Mouse (Mus musculus) lung, embryonic 14.5 days (tissue): ENCODE measurements around the gene Mid1. TPM values are rescaled to one million over a fixed set of nuclear protein-coding genes. Genes with fewer than 3 reads are reported as not detected.
"Not testable (repeated sequence)": the region's sequence is repeated elsewhere in the genome, so short reads cannot be mapped to it uniquely, and the experiment has no call there.

Source experiments
- ATAC-seq: fragments of 200-750 bp; cut with Nextera tagmentation; 2 replicates; pipeline ENCODE4 v1.8.0; 2017; ENCODE audit warnings: mild to moderate bottlenecking, moderate TSS enrichment, moderate library complexity; ENCODE audit not compliant: insufficient read depth
- DNase-seq: peaks from one replicate; pipeline ENCODE4 v3.0.0-alpha.2; 2015
- H3K27ac ChIP-seq: fragments of 300-500 bp; sonication (generic); 2 replicates; pipeline ENCODE4 v1.5.1; 2014; ENCODE audit warnings: low read depth, mild to moderate bottlenecking, moderate library complexity
- H3K27me3 ChIP-seq: fragments of 300-500 bp; sonication (generic); 2 replicates; pipeline ENCODE4 v1.6.1; 2014; ENCODE audit warnings: low read length, control low read depth; ENCODE audit not compliant: insufficient read depth
- H3K36me3 ChIP-seq: fragments of 300-500 bp; sonication (generic); 2 replicates; pipeline ENCODE4 v1.6.1; 2014; ENCODE audit warnings: control low read depth; ENCODE audit not compliant: insufficient read depth
- H3K4me1 ChIP-seq: fragments of 300-500 bp; sonication (generic); 2 replicates; pipeline ENCODE4 v1.6.1; 2014; ENCODE audit warnings: antibody characterized with exemption, control low read depth; ENCODE audit not compliant: insufficient read depth
- H3K4me2 ChIP-seq: fragments of 300-500 bp; sonication (generic); 2 replicates; pipeline ENCODE4 v1.6.1; 2014; ENCODE audit warnings: mild to moderate bottlenecking
- H3K4me3 ChIP-seq: fragments of 300-500 bp; sonication (generic); 2 replicates; pipeline ENCODE4 v1.5.1; 2014; ENCODE audit warnings: low read depth, low read length
- H3K9ac ChIP-seq: fragments of 300-500 bp; sonication (generic); 2 replicates; pipeline ENCODE4 v1.6.1; 2014
- H3K9me3 ChIP-seq: fragments of 300-500 bp; sonication (generic); 2 replicates; pipeline ENCODE4 v1.6.1; 2016; ENCODE audit warnings: low read depth, low read length, control low read depth
- WGBS: fragments of 180-500 bp; shearing (Covaris S2); extraction: QIAGEN DNeasy Blood & Tissue Kit; methylation state at CpG from one replicate; pipeline ENCODE4 v1.1.7; 2014; 5-methylcytosine and 5-hydroxymethylcytosine counted together
- polyA plus RNA-seq: library from polyadenylated mRNA; unstranded; fragments of >200 nt; fragmentation: Nextera tagmentation; extraction: Ambion mirVana; gene quantifications from 2 replicates; pipeline ENCODE4 v1.2.1, GENCODE M21; 2014

The Mid1 gene
- polyA plus RNA-seq, 1 experiment from 2014 or later = 9.5 TPM

DNA sequence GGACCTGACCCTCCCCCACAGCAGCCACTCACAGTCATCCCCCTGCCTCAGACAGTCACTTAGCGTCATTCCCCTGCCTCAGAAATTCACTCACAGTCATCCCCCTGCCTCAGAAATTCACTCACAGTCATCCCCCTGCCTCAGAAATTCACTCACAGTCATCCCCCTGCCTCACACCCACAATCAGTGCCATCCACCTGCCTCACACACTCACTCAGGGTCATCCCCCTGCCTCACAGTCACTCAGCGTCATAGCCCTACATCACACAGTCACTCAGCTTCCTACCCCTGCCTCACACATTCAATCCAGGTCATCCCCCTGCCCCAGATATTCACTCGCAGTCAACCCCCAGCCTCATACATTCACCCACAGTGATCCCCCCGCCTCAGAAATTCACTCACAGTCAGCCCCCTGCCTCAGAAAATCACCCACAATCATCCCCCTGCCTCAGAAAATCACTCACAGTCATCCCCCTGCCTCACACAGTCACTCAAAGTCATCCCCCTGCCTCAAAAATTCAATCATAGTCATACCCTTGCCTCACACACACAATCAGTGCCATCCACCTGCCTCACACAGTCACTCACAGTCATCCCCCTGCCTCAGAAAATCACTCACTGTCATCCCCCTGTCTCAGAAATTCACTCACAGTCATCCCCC, 313.7 kb downstream of the Mid1 start:
- not testable (repeated sequence) for H3K9ac ChIP-seq, H3K4me1 ChIP-seq, H3K36me3 ChIP-seq, H3K27ac ChIP-seq
- Histone ChIP-seq H3K4me3 (peak overlapping the region; percentile 51; the same call in 1 of the 2 replicates), H3K9me3 (peaks cover 49% of the 10 kb centered on the region), H3K4me2 (peak overlapping the region; percentile 99), H3K27me3 (peaks cover 12% of the 10 kb centered on the region)
- peak; percentile 0 for DNase-seq
- peak; percentile 19; the same call in 1 of the 2 replicates for ATAC-seq
- WGBS = 45% methylated on average over 4 of the region's 4 CpGs

DNA sequence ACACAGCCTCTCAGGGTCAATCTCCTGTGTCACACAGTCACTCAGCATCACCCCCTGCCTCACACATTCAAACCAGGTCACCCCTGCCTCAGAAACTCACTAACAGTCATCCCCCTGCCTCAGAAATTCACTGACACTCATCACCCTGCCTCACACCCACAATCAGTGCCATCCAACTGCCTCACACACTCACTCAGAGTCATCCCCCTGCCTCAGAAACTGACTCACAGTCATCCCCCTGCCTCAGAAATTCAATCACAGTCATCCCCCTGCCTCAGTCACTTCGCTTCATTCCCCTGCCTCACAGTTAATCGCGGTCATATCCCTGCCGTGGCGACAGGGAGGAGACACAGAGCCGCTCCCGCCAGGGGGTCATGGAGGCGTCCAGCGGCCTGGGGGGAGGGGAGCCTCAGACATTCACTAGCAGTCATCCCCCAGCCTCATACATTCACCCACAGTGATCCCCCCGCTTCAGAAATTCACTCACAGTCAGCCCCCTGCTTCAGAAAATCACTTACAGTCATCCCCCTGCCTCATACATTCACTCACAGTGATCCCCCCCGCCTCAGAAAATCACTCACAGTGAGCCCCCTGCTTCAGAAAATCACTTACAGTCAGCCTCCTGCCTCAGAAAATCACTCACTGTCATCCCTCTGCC, 314.4 kb downstream of the Mid1 start:
- not testable (repeated sequence) for H3K27me3 ChIP-seq, H3K4me1 ChIP-seq, H3K4me3 ChIP-seq, H3K27ac ChIP-seq, H3K36me3 ChIP-seq, H3K9ac ChIP-seq, ATAC-seq, H3K4me2 ChIP-seq
- WGBS = 47% methylated on average over 11 of the region's 11 CpGs
- DNase-seq = peak; percentile 20
- H3K9me3 ChIP-seq = peaks cover 47% of the 10 kb centered on the region

DNA sequence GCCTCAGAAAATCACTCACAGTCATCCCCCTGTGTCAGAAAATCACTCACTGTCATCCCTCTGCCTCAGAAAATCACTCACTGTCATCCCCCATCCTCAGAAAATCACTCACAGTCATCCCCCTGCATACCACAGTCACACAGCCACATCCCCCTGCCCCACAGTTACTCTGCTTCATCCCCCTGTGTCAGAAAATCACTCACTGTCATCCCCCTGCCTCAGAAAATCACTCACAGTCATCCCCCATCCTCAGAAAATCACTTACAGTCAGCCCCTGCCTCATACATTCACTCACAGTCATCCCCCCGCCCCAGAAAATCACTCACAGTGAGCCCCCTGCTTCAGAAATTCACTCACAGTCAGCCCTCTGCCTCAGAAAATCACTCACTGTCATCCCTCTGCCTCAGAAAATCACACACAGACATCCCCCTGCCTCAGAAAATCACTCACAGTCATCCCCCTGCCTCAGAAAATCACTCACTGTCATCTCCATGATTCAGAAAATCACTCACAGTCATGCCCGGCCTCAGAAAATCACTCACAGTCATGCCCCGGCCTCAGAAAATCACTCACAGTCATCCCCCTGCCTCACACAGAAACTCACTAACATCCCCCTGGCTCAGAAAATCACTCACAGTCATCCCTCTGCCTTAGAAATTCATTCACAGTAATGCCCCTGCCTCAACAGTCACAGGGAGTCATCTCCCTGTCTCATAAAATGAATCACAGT, 315.1 kb downstream of the Mid1 start:
- not testable (repeated sequence) for H3K4me1 ChIP-seq, DNase-seq, H3K9ac ChIP-seq, H3K4me2 ChIP-seq, H3K27ac ChIP-seq, H3K27me3 ChIP-seq, H3K4me3 ChIP-seq, H3K36me3 ChIP-seq, ATAC-seq
- peaks cover 42% of the 10 kb centered on the region for H3K9me3 ChIP-seq
- 67% methylated on average over 3 of the region's 3 CpGs for WGBS

DNA sequence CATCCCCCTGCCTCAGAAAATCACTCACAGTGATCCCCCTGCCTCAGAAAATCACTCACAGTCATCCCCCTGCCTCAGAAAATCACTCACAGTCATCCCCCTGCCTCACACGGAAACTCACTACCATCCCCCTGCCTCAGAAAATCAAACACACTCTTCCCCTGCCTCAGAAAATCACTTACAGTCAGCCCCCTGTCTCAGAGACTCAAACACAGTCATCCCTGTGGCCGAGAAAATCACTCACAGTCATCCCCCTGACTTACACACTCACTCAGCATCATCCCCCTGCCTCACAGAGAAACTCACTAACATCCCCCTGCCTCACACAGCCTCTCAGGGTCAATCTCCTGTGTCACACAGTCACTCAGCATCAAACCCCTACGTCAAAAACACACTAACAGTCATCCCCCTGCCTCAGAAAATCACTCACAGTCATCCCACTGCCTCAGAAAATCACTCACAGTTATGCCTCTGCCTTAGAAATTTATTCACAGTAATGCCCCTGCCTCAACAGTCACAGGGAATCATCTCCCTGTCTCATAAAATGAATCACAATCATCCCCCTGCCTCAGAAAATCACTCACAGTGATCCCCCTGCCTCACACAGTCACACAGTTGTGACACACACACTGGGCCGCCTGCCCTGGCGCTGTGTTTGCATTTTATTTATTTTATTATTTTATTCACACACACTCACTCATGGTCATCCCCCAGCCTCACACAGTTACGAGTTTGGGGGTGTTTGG, 315.8 kb downstream of the Mid1 start:
- WGBS = 33% methylated on average over 6 of the region's 6 CpGs
- H3K9ac ChIP-seq, H3K4me2 ChIP-seq, H3K4me3 ChIP-seq, H3K27me3 ChIP-seq, ATAC-seq, H3K4me1 ChIP-seq, H3K36me3 ChIP-seq, H3K27ac ChIP-seq: not testable (repeated sequence)
- peak; percentile 0 for DNase-seq
- H3K9me3 ChIP-seq = peaks cover 47% of the 10 kb centered on the region

DNA sequence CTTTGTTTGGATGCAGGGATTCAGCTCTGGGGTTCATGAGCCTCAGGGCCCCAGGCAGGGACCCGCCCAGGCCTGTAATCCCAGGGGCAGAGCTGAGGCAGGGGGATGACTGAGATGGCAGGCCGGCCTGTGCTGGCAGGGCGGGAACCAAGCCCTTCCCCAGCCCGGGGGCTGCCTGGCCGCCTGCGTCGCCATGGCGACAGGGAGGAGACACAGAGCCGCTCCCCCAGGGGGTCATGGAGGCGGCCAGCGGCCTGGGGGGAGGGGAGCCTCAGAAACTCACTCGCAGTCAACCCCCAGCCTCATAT, 316.3 kb downstream of the Mid1 start:
- H3K4me3 ChIP-seq, H3K4me2 ChIP-seq, H3K27ac ChIP-seq, DNase-seq, H3K9ac ChIP-seq, H3K4me1 ChIP-seq, H3K36me3 ChIP-seq, H3K27me3 ChIP-seq, ATAC-seq: not testable (repeated sequence)
- 30% methylated on average over 9 of the region's 12 CpGs for WGBS
- peaks cover 46% of the 10 kb centered on the region for H3K9me3 ChIP-seq

DNA sequence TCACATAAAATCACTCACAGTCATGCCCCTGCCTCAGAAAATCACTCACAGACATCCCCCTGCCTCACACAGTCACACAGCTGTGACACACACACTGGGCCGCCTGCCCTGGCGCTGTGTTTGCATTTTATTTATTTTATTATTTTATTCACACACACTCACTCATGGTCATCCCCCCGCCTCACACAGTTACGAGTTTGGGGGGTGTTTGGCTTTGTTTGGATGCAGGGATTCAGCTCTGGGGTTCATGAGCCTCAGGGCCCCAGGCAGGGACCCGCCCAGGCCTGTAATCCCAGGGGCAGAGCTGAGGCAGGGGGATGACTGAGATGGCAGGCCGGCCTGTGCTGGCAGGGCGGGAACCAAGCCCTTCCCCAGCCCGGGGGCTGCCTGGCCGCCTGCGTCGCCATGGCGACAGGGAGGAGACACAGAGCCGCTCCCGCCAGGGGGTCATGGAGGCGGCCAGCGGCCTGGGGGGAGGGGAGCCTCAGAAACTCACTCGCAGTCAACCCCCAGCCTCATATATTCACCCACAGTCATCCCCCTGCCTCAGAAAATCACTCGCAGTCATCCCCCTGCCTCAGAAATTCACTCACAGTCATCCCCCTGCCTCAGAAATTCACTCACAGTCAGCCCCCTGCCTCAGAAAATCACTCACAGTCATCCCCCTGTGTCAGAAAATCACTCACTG, 317.7 kb downstream of the Mid1 start:
- not testable (repeated sequence) for H3K4me3 ChIP-seq, H3K27ac ChIP-seq, ATAC-seq, H3K4me2 ChIP-seq, DNase-seq, H3K4me1 ChIP-seq, H3K36me3 ChIP-seq, H3K9ac ChIP-seq, H3K27me3 ChIP-seq
- peaks cover 44% of the 10 kb centered on the region for H3K9me3 ChIP-seq
- 43% methylated on average over 13 of the region's 18 CpGs for WGBS

DNA sequence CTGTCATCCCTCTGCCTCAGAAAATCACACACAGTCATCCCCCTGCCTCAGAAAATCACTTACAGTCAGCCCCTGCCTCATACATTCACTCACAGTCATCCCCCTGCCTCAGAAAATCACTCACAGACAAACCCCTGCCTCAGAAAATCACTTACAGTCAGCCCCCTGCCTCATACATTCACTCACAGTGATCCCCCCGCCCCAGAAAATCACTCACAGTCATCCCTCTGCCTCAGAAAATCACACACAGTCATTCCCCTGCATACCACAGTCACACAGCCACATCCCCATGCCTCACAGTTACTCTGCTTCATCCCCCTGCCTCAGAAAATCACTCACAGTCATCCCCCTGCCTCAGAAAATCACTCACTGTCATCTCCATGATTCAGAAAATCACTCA, 318.5 kb downstream of the Mid1 start:
- peaks cover 45% of the 10 kb centered on the region for H3K9me3 ChIP-seq
- not testable (repeated sequence) for H3K36me3 ChIP-seq, H3K4me2 ChIP-seq, H3K4me1 ChIP-seq, H3K27ac ChIP-seq, H3K27me3 ChIP-seq, DNase-seq, H3K4me3 ChIP-seq, ATAC-seq, H3K9ac ChIP-seq
- 26% methylated on average over 1 of the region's 1 CpGs for WGBS

DNA sequence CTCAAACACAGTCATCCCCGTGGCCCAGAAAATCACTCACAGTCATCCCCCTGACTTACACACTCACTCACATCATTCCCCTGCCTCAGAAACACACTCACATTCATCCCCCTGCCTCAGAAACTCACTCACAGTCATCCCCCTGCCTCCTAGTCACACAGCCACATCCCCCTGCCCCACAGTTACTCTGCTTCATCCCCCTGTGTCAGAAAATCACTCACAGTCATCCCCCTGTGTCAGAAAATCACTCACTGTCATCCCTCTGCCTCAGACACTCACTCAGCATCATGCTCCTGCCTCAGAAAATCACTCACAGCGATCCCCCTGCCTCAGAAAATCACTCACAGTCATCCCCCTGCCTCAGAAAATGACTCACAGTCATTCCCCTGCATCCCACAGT, 319.2 kb downstream of the Mid1 start:
- not testable (repeated sequence) for H3K4me3 ChIP-seq, H3K27me3 ChIP-seq, H3K36me3 ChIP-seq, H3K4me1 ChIP-seq, H3K9ac ChIP-seq, H3K4me2 ChIP-seq, H3K27ac ChIP-seq, ATAC-seq
- peak; percentile 0 for DNase-seq
- 47% methylated on average over 2 of the region's 2 CpGs for WGBS
- H3K9me3 ChIP-seq = peaks cover 45% of the 10 kb centered on the region

DNA sequence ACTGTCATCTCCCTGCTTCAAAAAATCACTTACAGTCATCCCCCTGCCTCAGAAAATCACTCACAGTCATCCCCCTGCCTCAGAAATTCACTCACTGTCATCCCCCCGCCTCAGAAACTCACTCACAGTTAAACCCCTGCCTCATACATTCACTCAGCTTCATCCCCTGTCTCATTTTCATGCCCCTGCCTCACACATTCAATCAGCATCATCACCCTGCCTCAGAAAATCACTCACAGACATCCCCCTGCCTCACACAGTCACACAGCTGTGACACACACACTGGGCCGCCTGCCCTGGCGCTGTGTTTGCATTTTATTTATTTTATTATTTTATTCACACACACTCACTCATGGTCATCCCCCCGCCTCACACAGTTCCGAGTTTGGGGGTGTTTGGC, 319.8 kb downstream of the Mid1 start:
- H3K4me1 ChIP-seq, ATAC-seq: not testable (repeated sequence)

More for the DNA sequence above, 319.8 kb downstream of the Mid1 start:
- not testable (repeated sequence) for H3K9ac ChIP-seq, H3K27me3 ChIP-seq, H3K27ac ChIP-seq, H3K36me3 ChIP-seq, H3K4me2 ChIP-seq, DNase-seq, H3K4me3 ChIP-seq
- WGBS = 24% methylated on average over 5 of the region's 5 CpGs
- H3K9me3 ChIP-seq = peaks cover 46% of the 10 kb centered on the region
